Mouse (Mus musculus): Measurements from ENCODE around the gene Tmem209.

The Tmem209 gene

DNA sequence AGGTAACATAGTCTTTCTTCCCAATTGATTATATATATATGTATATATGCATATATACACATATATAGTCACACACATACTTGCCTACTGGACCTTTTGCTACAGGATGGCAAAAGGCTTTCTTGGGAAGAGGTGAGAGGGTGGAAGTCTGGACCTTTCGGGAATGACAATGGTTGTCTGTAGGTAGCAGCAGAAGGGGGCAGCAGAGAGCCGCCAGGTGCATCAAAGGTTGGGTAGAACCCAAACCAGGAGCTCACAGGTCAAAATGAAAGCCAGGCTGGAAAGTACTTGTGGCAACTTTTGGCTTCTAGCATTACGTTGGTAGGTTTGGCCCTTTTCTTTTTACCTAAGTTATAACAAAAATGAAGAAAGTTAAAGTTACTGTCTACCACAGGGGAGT is 25.8 kb upstream of the Tmem209 start:
- DNase-seq: no peak

GRCm38 (mm10) chr6:30528800-30529199 is 19.2 kb upstream of the Tmem209 start:
- DNase-seq: no peak

GRCm38 (mm10) chr6:30526586-30527515 is 17.3 kb upstream of the Tmem209 start:
- no peak for DNase-seq

DNA sequence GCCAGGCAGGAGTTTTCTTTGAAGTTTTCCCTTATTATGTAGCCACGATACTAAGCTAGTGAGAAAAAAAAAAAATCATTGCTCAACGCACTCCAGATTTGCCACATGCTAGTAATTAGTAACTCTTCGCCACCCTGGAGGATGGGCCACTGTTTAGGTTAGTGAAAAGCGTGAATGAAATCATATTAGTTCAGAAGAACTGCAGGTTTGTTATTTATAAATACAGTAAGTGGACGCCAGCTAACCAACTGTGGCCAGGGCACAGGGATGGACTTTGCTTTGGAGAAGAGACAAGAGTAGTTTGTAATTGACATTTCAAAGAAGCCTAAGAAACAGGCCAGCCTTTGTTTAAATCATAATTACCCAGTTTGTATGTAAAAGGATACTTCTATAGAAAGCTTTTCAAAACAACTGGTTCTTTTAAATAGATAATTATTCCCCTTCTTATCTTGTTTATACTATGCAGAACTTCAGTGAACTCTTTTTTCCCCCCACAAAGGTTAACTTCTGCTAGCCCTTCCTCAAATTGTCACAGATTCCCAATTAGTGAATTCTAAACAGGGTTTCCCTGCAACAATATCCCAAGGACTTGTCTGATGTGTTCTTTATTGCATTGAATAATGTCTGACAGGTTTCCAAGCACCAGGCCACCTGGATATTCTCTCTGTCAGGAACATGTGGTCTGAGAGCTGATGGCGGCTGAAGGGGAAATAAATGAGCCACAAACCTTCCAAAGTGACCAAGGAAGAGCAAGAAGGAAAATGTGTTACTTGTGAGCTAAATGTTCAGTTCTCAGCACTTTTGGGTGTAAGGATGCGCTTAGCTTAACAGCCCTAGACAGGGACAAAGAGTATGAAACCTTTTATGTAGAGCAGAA is 16.1 kb upstream of the Tmem209 start:
- no peak for DNase-seq

- DNase-seq: no peak
These were observed 10.8 kb upstream of the Tmem209 start for GRCm38 (mm10) chr6:30520400-30520799.

- DNase-seq: no peak
These were observed 4.7 kb upstream of the Tmem209 start for GRCm38 (mm10) chr6:30514242-30514641.

DNA sequence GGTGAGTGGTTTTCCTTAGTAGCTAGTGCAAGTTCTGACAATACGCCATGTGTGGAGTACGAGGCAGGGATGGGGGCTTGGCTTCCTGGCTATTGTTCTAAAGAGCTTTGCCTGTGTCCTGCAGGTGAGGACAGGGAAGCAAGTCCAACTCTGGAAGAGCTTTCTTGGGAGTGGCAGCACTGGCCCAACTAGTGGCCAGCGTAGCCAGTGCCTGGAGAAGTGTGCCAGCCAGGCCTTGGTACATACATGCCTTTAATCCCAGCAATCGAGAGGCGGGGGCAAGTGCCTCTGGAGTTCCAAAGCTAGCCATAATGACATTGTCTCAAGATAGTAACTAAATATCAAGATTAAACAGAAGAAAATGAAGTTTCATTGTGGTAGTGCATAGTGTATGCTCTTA is 708 bp upstream of the Tmem209 start:
- peak; percentile 11 to 25 for DNase-seq

DNA sequence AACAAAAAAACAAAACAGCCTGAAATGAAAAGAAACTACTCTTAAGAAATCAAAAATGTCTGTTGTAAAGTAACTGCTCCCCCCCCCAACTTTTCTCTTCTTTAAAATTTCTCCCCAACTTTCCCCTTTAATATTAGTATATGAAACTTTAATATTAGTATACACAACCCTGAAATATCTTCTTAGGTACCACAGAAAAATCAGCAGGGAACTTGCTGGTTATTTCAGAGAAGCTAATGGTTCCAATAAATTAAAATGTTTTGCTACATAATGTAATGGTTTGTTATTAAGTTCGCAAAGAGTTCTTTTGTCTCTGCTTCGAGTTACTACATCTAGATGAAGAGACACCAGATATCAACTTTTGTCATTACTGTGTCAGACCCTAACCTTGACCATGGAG is 759 bp downstream of the Tmem209 start:
- no peak for DNase-seq

DNA sequence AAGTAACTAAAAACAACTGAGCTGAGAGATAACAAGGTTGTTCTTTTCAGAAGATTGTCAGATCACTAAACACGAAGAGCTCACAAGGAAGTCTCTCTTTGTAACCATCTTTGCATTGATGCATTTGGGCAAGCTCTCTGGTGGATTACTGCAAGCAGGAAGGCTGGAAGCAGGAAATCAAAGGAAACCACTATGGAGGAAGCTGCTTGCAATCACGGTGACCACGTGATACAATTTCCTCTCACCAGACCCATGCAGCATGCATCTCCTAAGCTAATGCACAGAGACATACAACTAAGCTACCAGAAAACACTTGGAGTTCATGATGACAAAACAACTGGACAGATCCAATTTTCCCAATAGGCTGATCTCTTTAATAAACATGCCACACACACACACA is 10.5 kb downstream of the Tmem209 start:
- DNase-seq: peak in 1 of 2 experiments; percentile 8

DNA sequence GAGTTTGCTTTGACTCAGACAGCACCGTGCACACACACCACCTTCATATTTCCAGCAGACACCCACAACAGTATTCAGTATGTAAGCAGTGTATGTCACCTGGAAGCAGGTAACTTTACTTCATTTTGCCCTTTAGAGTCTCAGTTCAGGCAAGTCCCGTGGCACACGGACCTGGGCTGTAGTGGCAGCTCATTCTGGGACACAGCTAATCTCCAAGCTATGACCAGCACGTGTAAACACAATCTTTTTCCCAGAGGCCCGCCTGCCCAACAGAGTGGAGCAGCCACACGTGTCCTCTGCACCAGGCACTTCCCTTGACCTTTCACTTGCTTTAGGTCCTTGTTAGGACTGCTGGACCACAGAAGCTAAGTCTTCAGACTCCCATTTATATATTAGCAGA is 23.1 kb downstream of the Tmem209 start:
- no peak for DNase-seq

GRCm38 (mm10) chr6:30482908-30483307 is 26.7 kb downstream of the Tmem209 start:
- no peak for DNase-seq

DNA sequence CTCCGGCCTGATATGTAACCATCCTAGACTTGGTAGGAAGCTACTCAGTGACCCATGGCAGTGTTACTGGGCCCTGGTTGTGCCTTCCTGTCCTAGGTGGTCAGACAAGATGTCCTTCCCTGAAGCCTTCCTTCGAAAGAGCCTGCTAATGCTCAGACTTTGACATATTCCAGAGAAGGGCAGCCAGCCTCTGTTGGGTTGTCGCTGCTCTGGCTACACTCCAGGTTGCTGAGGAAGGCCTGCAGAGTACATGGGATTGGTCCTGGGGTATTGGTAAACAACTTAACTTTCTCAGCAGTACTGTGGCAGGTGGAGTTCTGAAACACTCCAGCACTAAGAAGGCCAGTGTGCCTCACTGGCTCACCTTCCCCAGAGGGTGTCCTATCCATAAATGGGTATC is 30.2 kb downstream of the Tmem209 start:
- no peak for DNase-seq

GRCm38 (mm10) chr6:30477784-30478183 is 31.8 kb downstream of the Tmem209 start:
- no peak for DNase-seq

DNA sequence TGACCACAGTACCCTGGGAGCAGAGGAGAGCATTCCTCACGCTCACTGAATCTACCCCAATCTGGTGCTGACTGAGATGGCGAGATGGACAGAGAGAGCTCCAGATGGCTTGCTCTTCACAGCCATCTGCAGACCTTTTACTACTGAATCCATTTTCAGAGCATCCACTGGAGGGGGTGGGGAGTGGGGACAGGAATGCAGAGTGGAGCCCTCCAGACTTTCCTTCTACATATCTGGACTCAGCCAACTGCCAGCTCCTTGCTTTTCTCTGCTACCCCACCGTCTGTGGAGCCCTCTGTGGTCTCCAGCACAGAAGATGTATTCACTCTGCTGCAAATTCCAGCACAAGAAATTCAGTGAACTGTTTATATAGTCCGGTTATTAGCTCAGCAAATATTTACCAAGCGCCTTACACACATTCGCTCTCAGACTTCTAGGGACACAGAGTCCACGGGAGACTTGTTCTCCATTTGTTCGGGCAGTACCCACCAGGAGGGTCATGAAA is 32.3 kb downstream of the Tmem209 start:
- DNase-seq: no peak

GRCm38 (mm10) chr6:30476025-30476765 is 33.4 kb downstream of the Tmem209 start:
- DNase-seq: no peak

- no peak for DNase-seq
These were observed 37.9 kb downstream of the Tmem209 start for GRCm38 (mm10) chr6:30471706-30472105.

- no peak for DNase-seq
These were observed 40.2 kb downstream of the Tmem209 start for GRCm38 (mm10) chr6:30469370-30469769.

- no peak for DNase-seq
These were observed 40.9 kb downstream of the Tmem209 start for GRCm38 (mm10) chr6:30468684-30469083.

- DNase-seq: no peak
These were observed 41.5 kb downstream of the Tmem209 start for GRCm38 (mm10) chr6:30468058-30468457.

DNA sequence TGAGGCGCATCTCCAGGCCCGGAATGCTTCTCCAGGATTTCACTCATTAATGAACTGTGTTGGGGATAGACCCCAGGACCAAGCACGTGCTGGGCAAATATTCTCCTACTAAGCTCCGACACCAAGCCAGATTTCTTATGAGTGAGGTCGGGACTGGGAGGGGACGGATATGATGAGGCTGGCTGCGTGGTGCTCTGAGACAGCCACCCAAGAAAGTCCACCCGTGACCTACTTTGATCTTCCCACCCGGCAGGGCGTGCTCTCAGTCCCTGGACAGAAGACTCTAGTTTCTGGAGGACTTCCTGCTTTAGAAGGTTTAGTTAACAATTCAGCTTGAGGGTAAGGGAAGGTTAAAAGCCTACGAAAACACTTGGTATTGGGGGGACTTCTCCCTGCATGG is 44.0 kb downstream of the Tmem209 start:
- no peak for DNase-seq

GRCm38 (mm10) chr6:30462822-30463221 is 46.8 kb downstream of the Tmem209 start:
- no peak for DNase-seq

- no peak for DNase-seq
These were observed 47.7 kb downstream of the Tmem209 start for GRCm38 (mm10) chr6:30461755-30462344.
